Mouse (Mus musculus): Measurements from ENCODE around the gene 9530003J23Rik.
"Not testable (repeated sequence)": the region's sequence is repeated elsewhere in the genome, so short reads cannot be mapped to it uniquely, and the experiment has no call there.

Gene 9530003J23Rik

DNA sequence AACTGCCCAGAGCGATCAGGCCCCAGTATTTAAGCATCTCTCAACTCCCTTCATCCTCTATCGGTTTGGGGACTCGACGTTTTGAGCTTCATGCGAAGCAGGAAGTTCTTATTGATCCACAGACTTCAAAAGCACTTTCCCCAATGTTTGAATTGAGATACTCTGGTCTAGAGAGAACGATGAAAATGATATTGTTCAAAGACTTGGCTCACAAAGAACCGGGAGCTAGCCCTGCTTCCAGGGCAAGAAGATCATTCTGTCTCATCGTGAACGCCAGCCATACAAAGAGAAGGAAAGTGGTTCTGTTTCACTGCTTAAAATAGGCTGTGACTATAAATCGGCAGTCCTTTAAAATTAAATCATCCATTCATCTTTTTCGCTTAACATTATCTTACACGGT lies at the start of gene 9530003J23Rik:
TSS of gene 9530003J23Rik (minus strand) at position 101 of the 400 bp plus-strand sequence.
- DNase-seq (ENCODE audit: low spot score) = no peak

DNA sequence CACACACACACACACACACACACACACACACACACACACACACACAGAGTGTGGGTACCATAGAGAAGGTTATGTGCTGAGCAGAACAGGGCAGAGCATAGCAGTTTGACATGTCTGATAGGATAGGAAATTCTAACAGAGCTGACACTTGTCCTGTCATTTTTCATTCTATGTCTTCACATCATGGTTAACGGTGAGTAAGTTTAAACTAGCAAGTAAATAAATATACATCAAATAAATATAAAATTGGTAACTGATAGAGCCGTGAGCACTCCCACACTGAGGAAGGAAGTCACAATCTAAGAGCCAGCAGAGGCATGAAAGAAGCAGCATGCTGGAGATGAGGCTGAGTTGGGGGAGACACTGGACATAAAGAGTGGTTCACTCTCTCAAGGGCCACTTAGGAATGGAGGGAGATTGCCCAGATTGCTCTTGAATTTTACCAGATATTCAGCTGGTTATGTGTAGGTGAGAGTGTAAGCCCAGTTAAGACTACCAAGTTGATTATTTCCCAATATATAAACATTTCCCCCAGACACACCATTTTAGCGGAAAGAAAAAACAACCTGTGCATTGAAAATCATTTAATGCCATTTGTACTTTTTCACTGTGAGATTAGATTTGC lies 48.8 kb upstream of the 9530003J23Rik start:
- peak; percentile 91 for DNase-seq (ENCODE audit: low spot score)

GRCm38 (mm10) chr10:117286366-117286970 lies 48.0 kb upstream of the 9530003J23Rik start:
- peak; percentile 96 for DNase-seq (ENCODE audit: low spot score)

DNA sequence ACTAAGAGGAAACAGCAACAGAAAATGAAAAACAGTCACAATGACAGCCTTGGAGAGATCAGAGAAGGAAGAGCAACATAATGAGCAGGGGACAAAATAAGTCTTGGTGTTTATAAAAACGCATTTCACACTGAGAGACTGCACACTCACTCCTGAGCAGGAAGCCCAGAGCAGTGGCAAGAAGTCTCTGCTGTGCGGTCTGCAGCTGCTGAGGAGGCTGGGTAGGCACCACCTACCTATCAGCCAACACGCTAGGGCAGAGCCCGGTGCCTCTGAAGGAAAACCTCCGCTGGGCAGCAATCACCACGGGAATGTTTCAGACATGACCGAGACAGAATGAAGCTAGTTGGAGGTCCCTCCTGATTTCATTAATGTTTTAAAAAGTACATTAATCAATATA lies 47.1 kb upstream of the 9530003J23Rik start:
- DNase-seq (ENCODE audit: low spot score) = not testable (repeated sequence)

DNA sequence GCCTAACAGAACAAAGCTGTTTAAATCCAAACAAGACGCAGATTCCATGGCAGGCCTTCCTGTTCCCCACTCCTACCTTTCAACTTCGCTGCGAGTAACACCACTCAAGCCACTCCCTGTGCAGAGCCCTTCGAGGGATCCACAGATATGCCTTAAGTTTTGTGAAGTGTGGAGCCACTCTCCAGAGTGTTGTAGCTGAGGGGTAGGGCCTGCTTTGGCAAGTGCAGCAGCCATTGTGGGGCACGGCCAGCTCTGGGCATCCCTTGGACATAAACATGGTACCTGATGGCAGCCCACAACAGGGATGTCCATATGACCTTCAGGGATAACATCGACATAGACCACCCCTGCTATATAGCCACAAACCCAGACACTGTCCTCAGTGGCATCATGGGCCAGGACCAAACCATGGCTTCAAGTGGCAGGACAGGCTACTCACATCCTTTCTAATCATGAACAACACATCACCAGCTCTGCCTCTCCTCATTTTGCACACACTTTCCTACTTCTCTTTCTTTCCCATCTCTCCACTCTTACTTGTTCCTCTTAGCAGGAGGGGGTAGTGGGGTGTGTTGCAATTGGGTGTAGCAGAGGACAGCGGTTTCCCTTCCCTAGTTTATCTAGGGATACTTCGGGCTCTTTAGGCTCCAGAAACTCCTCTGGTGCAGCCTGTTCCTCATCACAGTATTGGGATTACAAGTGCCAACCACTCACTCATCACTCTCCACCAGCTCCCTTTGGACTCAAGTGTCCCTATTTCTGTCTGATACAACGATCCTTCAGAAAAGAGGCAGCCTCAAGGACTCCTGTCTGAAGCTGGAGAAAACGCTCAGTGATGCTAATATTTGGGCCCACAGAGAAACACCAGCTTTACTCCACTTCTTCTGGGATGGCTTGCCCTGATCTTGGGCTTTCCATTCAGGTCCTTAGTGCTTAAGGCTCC lies 46.3 kb upstream of the 9530003J23Rik start:
- peak; percentile 95 for DNase-seq (ENCODE audit: low spot score)

- peak; percentile 95 for DNase-seq (ENCODE audit: low spot score)
These were observed 45.5 kb upstream of the 9530003J23Rik start for GRCm38 (mm10) chr10:117283871-117284577.

- peak; percentile 94 for DNase-seq (ENCODE audit: low spot score)
These were observed 44.7 kb upstream of the 9530003J23Rik start for GRCm38 (mm10) chr10:117283196-117283595.

DNA sequence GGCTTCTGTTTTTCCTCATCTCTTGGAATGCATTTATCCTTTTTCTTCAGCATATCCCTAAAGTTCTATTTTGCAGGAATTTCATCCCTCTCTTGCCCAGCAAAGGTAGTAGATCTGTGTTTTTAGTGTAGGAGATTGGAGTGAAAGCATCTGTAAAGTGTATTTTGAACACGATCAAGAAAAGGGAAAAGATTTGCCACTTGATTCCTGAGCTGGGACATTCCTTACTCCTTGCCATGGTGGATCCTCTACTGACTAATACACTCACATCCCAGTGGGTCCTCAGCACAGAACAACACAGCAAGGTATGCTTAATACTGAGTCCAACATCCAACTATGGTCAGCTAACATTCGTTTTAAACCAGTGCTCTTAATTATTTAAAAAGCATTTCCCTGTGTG lies 44.0 kb upstream of the 9530003J23Rik start:
- peak; percentile 95 for DNase-seq (ENCODE audit: low spot score)

GRCm38 (mm10) chr10:117282049-117282448 lies 43.5 kb upstream of the 9530003J23Rik start, which contains the start of gene Lyz2:
Gene Lyz2 (minus strand): TSS chr10:117282321.
- DNase-seq (ENCODE audit: low spot score) = peak; percentile 97

- peak; percentile 95 for DNase-seq (ENCODE audit: low spot score)
These were observed 42.9 kb upstream of the 9530003J23Rik start for GRCm38 (mm10) chr10:117281381-117281920.

DNA sequence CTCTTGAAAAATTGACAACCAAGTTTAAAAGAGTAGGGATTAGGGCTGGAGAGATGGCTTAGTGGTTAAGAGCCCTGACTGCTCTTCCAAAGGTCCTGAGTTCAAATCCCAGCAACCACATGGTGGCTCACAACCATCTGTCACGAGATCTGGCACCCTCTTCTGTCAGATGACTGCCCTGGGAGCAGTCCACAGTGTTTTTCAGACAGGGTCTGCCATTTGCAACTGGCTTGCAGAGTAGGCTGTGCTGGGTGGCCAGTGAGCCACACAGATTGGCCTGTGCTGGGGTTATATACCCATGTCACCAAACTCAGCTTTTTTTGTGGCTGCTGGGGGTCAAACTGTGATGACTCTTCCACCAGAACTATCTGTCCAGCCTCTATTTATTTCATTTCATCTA lies 41.5 kb upstream of the 9530003J23Rik start:
- DNase-seq (ENCODE audit: low spot score) = no peak

DNA sequence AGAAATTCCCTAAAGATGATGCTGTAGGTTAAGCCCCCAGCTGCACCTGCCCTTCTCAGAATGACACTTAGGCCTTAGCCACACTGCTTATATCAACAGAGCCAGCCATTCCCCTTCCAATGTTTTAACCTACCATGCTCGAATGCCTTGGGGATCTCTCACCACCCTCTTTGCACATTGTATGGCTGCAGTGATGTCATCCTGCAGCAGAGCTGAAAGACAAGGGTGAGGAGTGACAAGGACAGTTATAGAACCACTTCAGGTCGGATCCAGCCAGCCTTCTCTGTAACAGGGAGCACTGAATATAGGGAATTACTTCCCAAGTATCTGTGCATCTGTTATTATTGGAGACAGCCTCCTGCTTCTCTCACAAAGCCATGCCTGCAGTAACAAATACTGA lies 40.0 kb upstream of the 9530003J23Rik start:
- DNase-seq (ENCODE audit: low spot score) = not testable (repeated sequence)

DNA sequence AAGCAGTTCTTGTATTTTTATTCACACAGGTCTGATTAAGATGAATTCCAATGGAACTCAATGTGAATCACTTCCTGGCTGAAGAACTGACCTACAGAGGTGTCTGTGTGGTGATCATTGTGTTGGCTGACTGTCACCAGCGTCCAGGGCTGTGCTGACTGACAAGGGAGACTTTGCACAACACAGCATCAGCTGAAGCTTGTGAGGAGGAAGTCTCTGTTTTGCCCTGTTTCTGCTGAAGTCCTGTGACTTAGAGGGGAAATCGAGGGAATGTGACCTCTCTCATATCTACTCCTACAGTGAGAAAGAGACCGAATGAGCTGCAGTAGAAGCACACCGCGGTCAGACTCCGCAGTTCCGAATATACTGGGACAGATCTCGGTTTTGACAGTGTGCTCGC lies 39.3 kb upstream of the 9530003J23Rik start:
- DNase-seq (ENCODE audit: low spot score) = not testable (repeated sequence)

- DNase-seq (ENCODE audit: low spot score) = no peak
These were observed 37.3 kb upstream of the 9530003J23Rik start for GRCm38 (mm10) chr10:117275681-117276369.

DNA sequence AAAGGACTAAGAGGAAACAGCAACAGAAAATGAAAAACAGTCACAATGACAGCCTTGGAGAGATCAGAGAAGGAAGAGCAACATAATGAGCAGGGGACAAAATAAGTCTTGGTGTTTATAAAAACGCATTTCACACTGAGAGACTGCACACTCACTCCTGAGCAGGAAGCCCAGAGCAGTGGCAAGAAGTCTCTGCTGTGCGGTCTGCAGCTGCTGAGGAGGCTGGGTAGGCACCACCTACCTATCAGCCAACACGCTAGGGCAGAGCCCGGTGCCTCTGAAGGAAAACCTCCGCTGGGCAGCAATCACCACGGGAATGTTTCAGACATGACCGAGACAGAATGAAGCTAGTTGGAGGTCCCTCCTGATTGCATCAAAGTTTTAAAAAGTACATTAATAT lies 36.1 kb upstream of the 9530003J23Rik start:
- DNase-seq (ENCODE audit: low spot score) = not testable (repeated sequence)

- peak; percentile 25 for DNase-seq (ENCODE audit: low spot score)
These were observed 33.5 kb upstream of the 9530003J23Rik start for GRCm38 (mm10) chr10:117272023-117272422.

DNA sequence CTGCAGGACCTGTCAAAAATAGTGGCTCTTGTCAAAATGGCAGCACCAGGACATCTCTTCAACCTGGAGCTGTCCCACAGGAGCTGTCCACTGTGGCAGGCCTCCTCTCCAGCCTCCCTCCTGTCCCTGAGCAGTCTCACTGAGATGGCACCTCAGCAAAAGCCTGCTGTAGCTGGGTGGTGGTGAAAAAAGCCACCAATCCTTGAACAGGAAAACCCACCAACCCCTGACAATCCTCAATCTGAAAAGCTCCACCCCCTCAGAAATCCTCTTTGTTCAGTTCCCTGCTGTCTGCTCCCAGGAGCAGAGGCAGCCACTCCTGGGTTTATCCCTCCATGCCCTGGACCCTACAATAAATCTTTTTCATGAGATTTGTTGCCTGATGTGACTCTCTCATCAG lies 21.4 kb upstream of the 9530003J23Rik start:
- no peak for DNase-seq (ENCODE audit: low spot score)

DNA sequence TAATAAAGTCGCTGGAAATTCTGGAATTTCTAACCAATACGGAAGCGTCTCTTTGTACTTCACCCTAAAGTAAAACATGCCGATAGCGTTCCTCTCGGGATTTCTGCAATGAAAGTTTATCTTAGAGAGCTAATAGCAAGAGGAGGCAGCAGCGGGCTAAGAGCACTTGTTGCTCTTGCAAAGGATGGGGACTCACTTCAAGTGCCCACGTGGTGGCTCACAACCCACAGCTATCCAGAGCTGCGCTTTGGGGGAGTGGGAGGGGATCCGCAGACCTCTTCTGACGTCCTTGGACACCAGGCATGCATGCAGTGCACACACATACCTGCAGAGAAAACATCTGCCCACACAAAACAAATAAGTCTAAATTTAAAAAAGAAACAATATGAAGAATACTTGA lies 2.6 kb downstream of the 9530003J23Rik start:
- DNase-seq (ENCODE audit: low spot score) = no peak

DNA sequence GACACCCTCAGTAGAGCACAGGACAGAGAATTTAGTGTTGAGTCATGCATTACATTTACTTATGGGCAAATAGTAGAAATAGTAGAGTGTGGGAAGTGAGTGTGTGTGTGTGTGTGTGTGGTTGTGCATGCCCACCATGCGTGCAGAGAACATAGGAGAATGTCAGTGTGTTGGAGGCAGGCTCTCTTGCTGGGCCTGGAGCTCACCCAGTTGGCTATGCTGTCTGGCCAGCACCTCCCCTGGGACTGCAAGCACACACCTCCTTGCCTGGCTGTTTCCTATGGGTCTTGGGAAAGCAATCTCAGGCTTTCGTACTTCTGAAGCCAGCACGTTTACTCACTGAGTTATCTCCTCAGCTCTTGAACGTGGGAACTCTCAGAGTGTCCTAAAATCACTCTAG lies 3.7 kb downstream of the 9530003J23Rik start:
- DNase-seq (ENCODE audit: low spot score) = peak; percentile 24

GRCm38 (mm10) chr10:117229826-117230225 lies 8.7 kb downstream of the 9530003J23Rik start:
- DNase-seq (ENCODE audit: low spot score) = no peak

GRCm38 (mm10) chr10:117226002-117226401 lies 12.5 kb downstream of the 9530003J23Rik start:
- no peak for DNase-seq (ENCODE audit: low spot score)
